Mouse (Mus musculus) frontal cortex, postnatal 36 days (tissue): ENCODE results near the gene Eif1ad.

ENCODE experiments used
- DNase-seq, 2 experiments: peaks; one replicate each; pipeline ENCODE4 v3.0.0; 2022; ENCODE audit warnings: low spot score in 2 of 2

The Eif1ad gene

GRCm38 (mm10) chr19:5418750-5419466, 52.4 kb downstream of the Eif1ad start:
- DNase-seq, result no peak

- DNase-seq, result no peak
Measured at GRCm38 (mm10) chr19:5419630-5420029, 53.1 kb downstream of the Eif1ad start.

GRCm38 (mm10) chr19:5420579-5420978, 54.0 kb downstream of the Eif1ad start:
- no peak for DNase-seq
